20 mouse cellular contexts compared by ENCODE assay signal in genomic region chr3:39320851-39321250, GRCm38 (mm10).
"Had no signal": no experiment of that assay in that cellular context is flagged by ENCODE, and none has a peak within 500 bp of the region (broad histone marks: within the 10 kb centered on the region; RNA-seq: fewer than 3 reads in every experiment).

No protein-coding gene starts in this region.

- H3K4me3 ChIP-seq: layer of hippocampus, adult 2 months; left cerebral cortex, adult 2 months; liver, embryonic 13.5 days; midbrain, embryonic 13.5 days; neural tube, embryonic 12.5 days had no signal

- H3K27ac ChIP-seq: kidney, postnatal 0 days; layer of hippocampus, adult 2 months; left cerebral cortex, adult 2 months; liver, embryonic 13.5 days; midbrain, embryonic 13.5 days; neural tube, embryonic 12.5 days; stomach, postnatal 0 days had no signal

- H3K9me3 ChIP-seq: liver, embryonic 13.5 days; midbrain, embryonic 13.5 days; neural tube, embryonic 12.5 days had no signal

- DNase-seq: kidney, adult 2 months; kidney, postnatal 25 days; layer of hippocampus, adult 9-11 months; layer of hippocampus, postnatal 36 days; liver, embryonic 13.5 days; lung, adult 2 months; lung, postnatal 14 days; lung, postnatal 4 days; right cerebral cortex, adult 18-20 months; right cerebral cortex, postnatal 14 days; right cerebral cortex, postnatal 4 days; thymus, adult 2 months; thymus, postnatal 14 days; thymus, postnatal 4 days had no signal

- H3K9ac ChIP-seq: liver, embryonic 13.5 days; midbrain, embryonic 13.5 days; neural tube, embryonic 12.5 days had no signal

- H3K4me1 ChIP-seq: liver, embryonic 13.5 days; neural tube, embryonic 12.5 days had no signal

- H3K36me3 ChIP-seq: liver, embryonic 13.5 days; midbrain, embryonic 13.5 days; neural tube, embryonic 12.5 days had no signal

- H3K27me3 ChIP-seq: liver, embryonic 13.5 days; midbrain, embryonic 13.5 days; neural tube, embryonic 12.5 days had no signal

- H3K4me2 ChIP-seq: liver, embryonic 13.5 days; midbrain, embryonic 13.5 days; neural tube, embryonic 12.5 days had no signal

- ATAC-seq: midbrain, embryonic 13.5 days had no signal
